Mouse (Mus musculus): ENCODE measurements around the gene Jchain. TPM values are rescaled to one million over a fixed set of nuclear protein-coding genes. Genes with fewer than 3 reads are reported as not detected.
"Not testable (repeated sequence)": the region's sequence is repeated elsewhere in the genome, so short reads cannot be mapped to it uniquely, and the experiment has no call there.

Jchain gene
- polyA plus RNA-seq, 1 experiment: 7.7 TPM

DNA sequence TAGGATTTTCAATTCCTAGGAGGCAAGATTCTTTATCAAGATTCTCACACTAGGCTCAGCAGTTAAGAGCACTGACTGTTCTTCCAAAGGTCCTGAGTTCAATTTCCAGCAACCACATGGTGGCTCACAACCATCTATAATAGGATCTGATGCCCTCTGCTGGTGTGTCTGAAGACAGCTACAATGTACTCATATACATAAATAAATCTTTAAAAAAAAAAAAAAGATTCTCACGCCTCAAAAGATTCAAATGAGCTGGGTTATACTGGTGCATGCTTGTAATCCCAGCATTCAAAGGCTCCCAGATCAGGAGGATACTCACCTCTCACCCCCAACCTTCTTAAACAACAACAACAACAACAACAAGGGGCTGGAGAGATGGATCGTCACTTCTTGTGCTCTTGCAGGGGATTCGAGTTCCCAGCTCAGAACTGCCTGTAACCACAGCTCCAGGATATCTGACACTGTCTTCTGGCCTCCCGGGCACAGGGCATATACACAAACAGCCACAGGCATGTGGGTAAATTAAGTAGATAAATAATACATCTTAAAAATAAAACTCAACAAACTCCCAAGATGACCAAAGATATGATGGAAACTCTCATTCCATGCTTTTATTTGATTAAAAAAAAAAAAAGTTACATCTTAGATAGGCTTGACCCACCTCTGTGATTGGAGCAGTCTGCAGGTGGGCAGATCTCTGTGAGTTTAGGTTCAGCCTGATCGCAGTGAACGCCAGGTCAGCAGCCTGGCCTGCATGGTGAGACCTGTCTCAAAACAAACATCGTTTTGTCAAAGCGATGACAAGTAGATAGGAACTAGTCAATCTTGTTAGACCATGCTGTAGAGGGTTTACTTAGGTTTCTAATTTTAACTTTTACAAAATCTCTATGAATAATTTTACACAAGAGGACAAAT lies 35.4 kb upstream of the Jchain start:
- TF ChIP-seq POLR2A (IDR thresholded peaks at IDR 0.05; ENCODE audit: borderline replicate concordance, extremely low read depth, low read depth, low read length) (no peak), CTCF (IDR thresholded peaks at IDR 0.05; ENCODE audit: insufficient read depth, low read length) (no peak)
- no peak overlapping the region for H3K4me3 ChIP-seq (replicated peaks; ENCODE audit: extremely low read depth, low read depth, low read length)
- peaks cover 6% of the 10 kb centered on the region for H3K4me1 ChIP-seq (ENCODE audit: control insufficient read depth, insufficient read depth, low read length)
- 59% methylated on average over 8 of the region's 8 CpGs for WGBS
- DNase-seq: no peak

DNA sequence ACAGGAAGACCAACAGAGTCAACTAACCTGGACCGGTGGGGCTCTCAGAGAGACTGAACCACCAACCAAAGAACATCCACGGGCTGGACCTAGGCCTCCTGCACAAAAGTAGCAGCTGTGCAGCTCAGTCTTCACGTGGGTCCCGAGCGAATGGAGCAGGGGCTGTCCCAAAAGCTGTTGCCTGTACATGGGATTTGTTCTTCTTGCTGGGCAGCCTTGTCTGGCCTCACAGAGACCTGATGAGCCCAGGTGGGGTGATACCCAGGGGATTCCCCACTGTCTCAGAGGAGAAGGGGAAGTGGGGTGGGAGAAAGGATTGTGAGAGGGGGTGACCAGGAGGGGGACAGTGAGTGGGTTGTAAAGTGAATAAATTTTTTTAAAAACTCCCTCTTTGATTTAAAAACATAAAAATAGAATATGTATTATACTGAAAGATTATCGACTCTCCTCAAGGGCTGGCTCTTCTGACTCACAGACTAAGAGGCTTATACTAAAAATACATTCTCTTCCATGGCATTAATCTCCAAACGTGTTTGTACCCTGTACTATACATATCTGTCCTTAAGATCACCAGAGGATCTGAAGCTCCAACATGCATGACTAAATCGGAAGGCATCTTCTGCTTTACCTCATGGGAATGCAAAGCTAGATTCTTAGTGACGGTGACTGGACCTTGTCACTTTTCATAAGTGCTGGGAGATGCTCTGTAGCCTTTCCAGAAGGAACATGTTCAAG lies 33.6 kb upstream of the Jchain start:
- DNase-seq: no peak
- no peak overlapping the region for H3K4me3 ChIP-seq (replicated peaks; ENCODE audit: extremely low read depth, low read depth, low read length)
- 77% methylated on average over 9 of the region's 9 CpGs for WGBS
- peaks cover 2% of the 10 kb centered on the region; the same call in 1 of the 2 replicates for H3K4me1 ChIP-seq (ENCODE audit: control insufficient read depth, insufficient read depth, low read length)
- TF ChIP-seq POLR2A (IDR thresholded peaks at IDR 0.05; ENCODE audit: borderline replicate concordance, extremely low read depth, low read depth, low read length) (no peak), CTCF (IDR thresholded peaks at IDR 0.05; ENCODE audit: insufficient read depth, low read length) (no peak)

DNA sequence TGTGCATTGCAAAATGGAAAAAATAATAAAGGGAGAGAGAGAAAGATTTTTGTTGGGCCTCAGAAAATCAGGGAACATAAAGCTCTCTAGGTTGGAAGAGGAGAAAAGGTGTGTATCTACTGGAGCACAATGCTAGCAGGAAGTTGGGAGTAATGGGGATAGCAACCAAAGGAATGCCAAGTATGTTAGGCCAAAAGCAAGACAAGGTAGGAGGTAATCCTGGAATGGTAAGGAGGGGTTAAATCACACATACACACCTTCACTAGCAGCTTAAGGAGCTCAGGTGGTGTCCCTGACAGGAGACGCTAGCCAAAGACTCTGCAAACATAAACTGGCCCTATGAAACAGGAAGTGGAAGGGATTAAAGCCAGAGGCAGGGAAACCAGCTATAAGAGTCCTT lies 31.3 kb upstream of the Jchain start:
- DNase-seq: no peak
- no peak overlapping the region for H3K4me3 ChIP-seq (replicated peaks; ENCODE audit: extremely low read depth, low read depth, low read length)
- TF ChIP-seq CTCF (IDR thresholded peaks at IDR 0.05; ENCODE audit: insufficient read depth, low read length) (no peak), POLR2A (IDR thresholded peaks at IDR 0.05; ENCODE audit: borderline replicate concordance, extremely low read depth, low read depth, low read length) (no peak)
- H3K4me1 ChIP-seq (ENCODE audit: control insufficient read depth, insufficient read depth, low read length): peaks cover 6% of the 10 kb centered on the region; the same call in 1 of the 2 replicates
- WGBS: 13% methylated on average over 1 of the region's 1 CpGs

DNA sequence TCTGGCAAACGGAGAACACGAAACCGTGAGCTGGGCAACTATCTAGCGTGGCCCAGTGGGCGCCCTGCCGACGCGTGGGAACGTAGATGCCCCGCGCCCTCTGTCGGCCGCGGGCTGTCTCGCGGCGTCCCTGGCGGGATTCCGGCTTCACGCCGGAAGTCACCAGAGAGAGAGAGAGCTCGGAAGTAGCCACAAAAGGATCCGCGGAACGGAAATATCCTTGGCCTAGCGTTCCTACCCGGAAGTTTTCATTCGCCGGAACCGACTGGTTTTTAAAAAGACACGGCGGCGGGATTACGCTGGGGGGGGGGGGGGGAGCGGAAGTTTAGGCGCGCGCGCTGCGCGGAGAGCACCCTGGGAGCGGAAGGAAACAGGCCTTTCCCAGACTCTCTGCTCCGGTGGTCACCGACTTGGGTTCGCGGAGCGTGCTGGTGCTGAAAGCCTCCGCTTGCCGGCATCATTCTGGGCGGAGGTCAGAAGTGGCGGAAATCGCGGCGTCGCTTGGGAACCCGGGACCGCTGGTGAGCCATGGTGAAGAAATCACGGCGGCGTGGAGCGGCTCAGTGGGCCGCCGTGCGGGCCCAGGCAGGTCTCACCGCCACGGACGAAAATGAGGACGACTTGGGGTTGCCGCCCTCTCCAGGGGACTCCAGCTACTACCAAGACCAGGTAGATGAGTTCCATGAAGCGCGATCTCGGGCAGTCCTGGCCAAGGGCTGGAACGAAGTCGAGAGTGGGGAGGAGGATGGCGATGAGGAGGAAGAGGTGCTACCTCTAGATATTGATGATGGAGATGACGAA lies 26.6 kb upstream of the Jchain start, which contains the start of gene Utp3:
Utp3 (plus strand) TSS at position 377 of the 801 bp plus-strand sequence.
- H3K4me1 ChIP-seq (ENCODE audit: control insufficient read depth, insufficient read depth, low read length): peaks cover 4% of the 10 kb centered on the region; the same call in 1 of the 2 replicates
- under 1% methylated on average over 76 of the region's 76 CpGs for WGBS
- peak within 1 kb of the TSS; percentile 94 for H3K4me3 ChIP-seq (replicated peaks; ENCODE audit: extremely low read depth, low read depth, low read length)
- TF ChIP-seq CTCF (IDR thresholded peaks at IDR 0.05; ENCODE audit: insufficient read depth, low read length) (peak; percentile 62), POLR2A (IDR thresholded peaks at IDR 0.05; ENCODE audit: borderline replicate concordance, extremely low read depth, low read depth, low read length) (peak; percentile 94)
- DNase-seq: peak; percentile 87

DNA sequence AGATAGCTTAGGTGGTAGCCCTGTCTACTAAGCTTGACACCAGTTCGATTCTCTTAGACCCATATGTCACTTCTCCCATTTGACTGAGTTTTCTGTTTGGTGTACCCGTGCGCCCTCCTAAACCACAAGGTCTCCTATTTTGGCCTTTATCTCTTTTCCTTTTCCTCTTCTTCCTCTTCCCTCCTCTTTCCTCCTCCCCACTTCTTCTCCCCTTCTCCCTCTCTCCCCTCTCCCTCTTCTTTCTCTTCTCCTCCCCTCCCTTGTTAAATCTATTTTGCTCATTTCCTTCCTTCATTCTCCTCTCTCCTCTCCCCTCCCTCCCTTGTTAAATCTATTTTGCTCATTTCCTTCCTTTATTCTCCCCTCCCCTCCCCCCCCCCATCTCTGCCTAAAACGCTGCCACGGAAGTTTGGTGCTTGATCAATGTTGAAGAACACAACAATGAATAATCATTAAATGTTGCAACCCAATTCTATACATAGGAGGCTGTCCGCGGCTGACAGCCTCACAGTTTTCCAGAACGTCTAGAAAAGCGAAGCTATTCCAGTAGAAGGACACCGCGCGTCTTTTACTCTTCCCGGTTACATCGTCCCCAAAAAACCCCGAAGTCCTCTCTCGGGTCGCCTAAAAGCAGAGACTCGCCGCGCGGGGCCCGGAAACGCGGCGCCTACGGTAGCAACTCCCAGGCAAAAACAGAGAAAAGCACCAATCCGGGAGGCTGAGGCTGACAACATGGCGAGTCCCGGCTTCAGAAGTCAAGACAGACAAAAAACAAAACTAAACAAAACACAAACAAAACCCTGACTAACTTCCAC lies 25.8 kb upstream of the Jchain start:
- peaks cover 4% of the 10 kb centered on the region; the same call in 1 of the 2 replicates for H3K4me1 ChIP-seq (ENCODE audit: control insufficient read depth, insufficient read depth, low read length)
- no peak for DNase-seq
- peak overlapping the region; percentile 80 for H3K4me3 ChIP-seq (replicated peaks; ENCODE audit: extremely low read depth, low read depth, low read length)
- WGBS: 5% methylated on average over 29 of the region's 29 CpGs
- TF ChIP-seq CTCF (IDR thresholded peaks at IDR 0.05; ENCODE audit: insufficient read depth, low read length) (no peak), POLR2A (IDR thresholded peaks at IDR 0.05; ENCODE audit: borderline replicate concordance, extremely low read depth, low read depth, low read length) (no peak)

DNA sequence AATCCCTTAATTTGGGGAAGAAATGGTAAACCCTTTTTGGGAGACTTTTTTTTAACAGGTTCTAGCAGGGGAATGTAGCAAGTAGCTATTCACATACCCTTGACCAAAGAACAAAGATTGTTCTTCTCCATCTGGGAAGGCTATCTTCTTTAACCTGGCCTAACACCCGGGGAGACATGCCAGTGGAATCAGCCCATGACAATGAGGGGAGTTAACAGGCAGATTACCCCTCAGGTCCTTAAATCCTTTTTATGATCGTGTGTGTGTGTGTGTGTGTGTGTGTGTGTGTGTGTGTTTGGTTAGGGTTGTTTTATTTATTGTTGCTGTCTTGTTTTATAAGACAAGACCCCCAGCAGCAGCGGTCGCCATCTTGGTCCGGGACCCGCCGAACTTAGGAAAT lies 17.8 kb upstream of the Jchain start:
- Histone ChIP-seq H3K4me1 (ENCODE audit: control insufficient read depth, insufficient read depth, low read length) (no peaks in the 10 kb centered on the region), H3K4me3 (replicated peaks; ENCODE audit: extremely low read depth, low read depth, low read length) (no peak overlapping the region)
- TF ChIP-seq POLR2A (IDR thresholded peaks at IDR 0.05; ENCODE audit: borderline replicate concordance, extremely low read depth, low read depth, low read length): no peak
- TF ChIP-seq CTCF (IDR thresholded peaks at IDR 0.05; ENCODE audit: insufficient read depth, low read length): no peak
- no peak for DNase-seq
- 84% methylated on average over 7 of the region's 7 CpGs for WGBS

DNA sequence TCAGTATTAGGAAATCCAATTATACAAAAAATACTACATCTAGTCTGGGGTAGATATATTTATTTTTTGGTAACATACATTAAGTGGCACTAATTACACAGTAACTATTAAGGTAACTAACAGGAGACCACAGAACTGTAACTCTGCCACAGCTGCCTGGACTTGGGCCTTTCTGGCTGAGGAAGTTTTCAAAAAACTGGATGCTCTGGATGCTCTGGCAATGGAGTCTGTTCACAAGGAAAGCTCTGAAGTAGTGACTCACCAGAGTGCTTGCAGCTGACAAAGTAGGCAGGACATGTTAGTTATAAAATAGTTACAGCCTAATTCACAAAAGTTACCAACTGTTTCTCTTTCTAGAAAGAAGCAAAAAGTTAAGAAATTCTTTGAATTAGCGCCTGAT lies 16.7 kb upstream of the Jchain start:
- DNase-seq; H3K4me3 ChIP-seq (replicated peaks; ENCODE audit: extremely low read depth, low read depth, low read length); H3K4me1 ChIP-seq (ENCODE audit: control insufficient read depth, insufficient read depth, low read length): not testable (repeated sequence)
- WGBS: 96% methylated on average over 1 of the region's 1 CpGs

DNA sequence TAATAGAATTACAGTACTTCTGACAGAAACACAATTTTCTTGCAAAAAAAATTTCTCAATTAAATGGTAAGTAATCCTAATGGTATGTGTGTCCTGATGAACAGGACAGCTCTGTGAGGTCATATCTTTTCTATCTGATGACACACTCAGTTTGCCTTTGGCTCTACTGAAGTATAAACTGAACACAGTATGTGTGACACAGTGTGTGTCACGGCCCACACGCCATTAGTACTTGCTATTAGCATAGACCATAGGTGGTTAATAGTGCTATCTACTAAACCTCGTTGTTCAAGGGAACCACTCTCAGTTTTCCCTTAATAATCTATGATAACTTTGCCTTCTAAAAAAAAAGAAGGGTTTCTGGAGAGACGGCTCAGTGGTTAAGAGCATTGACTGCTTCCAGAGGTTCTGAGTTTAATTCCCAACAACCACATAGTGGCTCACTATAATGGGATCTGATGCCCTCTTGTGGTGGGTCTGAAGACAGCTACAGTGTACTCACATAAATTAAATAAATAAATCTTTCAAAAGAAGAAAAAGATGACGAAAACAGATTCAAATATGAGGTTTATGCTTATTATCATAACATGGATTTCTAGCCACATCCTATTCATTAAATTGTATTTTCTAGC lies 15.1 kb upstream of the Jchain start:
- WGBS: 50% methylated on average over 5 of the region's 5 CpGs
- Histone ChIP-seq H3K4me3 (replicated peaks; ENCODE audit: extremely low read depth, low read depth, low read length) (no peak overlapping the region), H3K4me1 (ENCODE audit: control insufficient read depth, insufficient read depth, low read length) (no peaks in the 10 kb centered on the region)
- no peak; the same call in 1 of the 2 replicates for TF ChIP-seq CTCF (IDR thresholded peaks at IDR 0.05; ENCODE audit: insufficient read depth, low read length)
- no peak for DNase-seq

Data from lung, adult 2 months (tissue).